Comparison of ENCODE assay signal across 11 mouse cellular contexts in genomic region chr1:152304487-152305130, GRCm38 (mm10).
DNase-seq lines count a peak whose midpoint lies in the region; ATAC-seq and TF ChIP-seq lines count a peak whose summit lies in the region.
"Had no signal": no experiment of that assay in that cellular context is flagged by ENCODE, and none has a peak within 500 bp of the region (broad histone marks: within the 10 kb centered on the region; RNA-seq: fewer than 3 reads in every experiment).

No protein-coding gene starts in this region.

- no peak for TF ChIP-seq CTCF in midbrain, postnatal 0 days (IDR thresholded peaks at IDR 0.05)
- no peak for TF ChIP-seq CTCF in lung, postnatal 0 days (IDR thresholded peaks at IDR 0.05)

- H3K27ac ChIP-seq in embryonic facial prominence, embryonic 13.5 days = 0 out of 2 replicates have a peak overlapping the region, but pooled peaks have one; percentile 30
- H3K27ac ChIP-seq in embryonic facial prominence, embryonic 10.5 days (replicated peaks) = no peak overlapping the region
- H3K27ac ChIP-seq in midbrain, postnatal 0 days (ENCODE audit: low read depth, low read length) = no peak overlapping the region
- no peak overlapping the region for H3K27ac ChIP-seq in midbrain, embryonic 16.5 days (ENCODE audit: low read length)
- H3K27ac ChIP-seq in heart, embryonic 11.5 days (ENCODE audit: low read depth, low read length) = peak overlapping the region; percentile 92
- no peak overlapping the region for H3K27ac ChIP-seq in lung, postnatal 0 days (ENCODE audit: low read length)
- H3K27ac ChIP-seq: neural tube, embryonic 13.5 days had no signal

- TF ChIP-seq EP300 in lung, postnatal 0 days (IDR thresholded peaks at IDR 0.05) = no peak

- WGBS in embryonic facial prominence, embryonic 13.5 days = 76% methylated on average over 14 of the region's 14 CpGs
- WGBS in embryonic facial prominence, embryonic 10.5 days = 91% methylated on average over 14 of the region's 14 CpGs
- 74% methylated on average over 14 of the region's 14 CpGs for WGBS in midbrain, postnatal 0 days
- 79% methylated on average over 14 of the region's 14 CpGs for WGBS in midbrain, embryonic 16.5 days
- WGBS in heart, embryonic 11.5 days (ENCODE audit: insufficient replicate concordance) = 44% methylated on average over 14 of the region's 14 CpGs
- WGBS in lung, postnatal 0 days = 59% methylated on average over 14 of the region's 14 CpGs

- peaks cover 12% of the 10 kb centered on the region for H3K4me1 ChIP-seq in embryonic facial prominence, embryonic 13.5 days
- no peaks in the 10 kb centered on the region for H3K4me1 ChIP-seq in embryonic facial prominence, embryonic 10.5 days
- no peaks in the 10 kb centered on the region for H3K4me1 ChIP-seq in midbrain, postnatal 0 days (ENCODE audit: insufficient read depth, low read length)
- 0 out of 2 replicates have a peak, but pooled peaks cover 2% of the 10 kb centered on the region for H3K4me1 ChIP-seq in midbrain, embryonic 16.5 days (ENCODE audit: control insufficient read depth, insufficient read depth, low read length)
- peaks cover 10% of the 10 kb centered on the region for H3K4me1 ChIP-seq in heart, embryonic 11.5 days (ENCODE audit: control insufficient read depth, insufficient read depth, low read length)
- no peaks in the 10 kb centered on the region for H3K4me1 ChIP-seq in lung, postnatal 0 days (ENCODE audit: insufficient read depth, low read depth, low read length)
- H3K4me1 ChIP-seq: neural tube, embryonic 13.5 days had no signal

- H3K36me3 ChIP-seq in embryonic facial prominence, embryonic 13.5 days = no peaks in the 10 kb centered on the region
- no peaks in the 10 kb centered on the region for H3K36me3 ChIP-seq in embryonic facial prominence, embryonic 10.5 days (replicated peaks)
- no peaks in the 10 kb centered on the region for H3K36me3 ChIP-seq in midbrain, postnatal 0 days (ENCODE audit: insufficient read depth, low read length)
- H3K36me3 ChIP-seq in midbrain, embryonic 16.5 days (ENCODE audit: control insufficient read depth, insufficient read depth, low read length) = no peaks in the 10 kb centered on the region
- H3K36me3 ChIP-seq in heart, embryonic 11.5 days (ENCODE audit: control insufficient read depth, insufficient read depth, low read length) = no peaks in the 10 kb centered on the region
- no peaks in the 10 kb centered on the region for H3K36me3 ChIP-seq in lung, postnatal 0 days (ENCODE audit: insufficient read depth, low read length)
- H3K36me3 ChIP-seq: neural tube, embryonic 13.5 days had no signal

- H3K4me2 ChIP-seq in embryonic facial prominence, embryonic 13.5 days = no peak overlapping the region
- no peak overlapping the region for H3K4me2 ChIP-seq in midbrain, postnatal 0 days (ENCODE audit: low read depth, low read length, poor library complexity, severe bottlenecking)
- H3K4me2 ChIP-seq in midbrain, embryonic 16.5 days (ENCODE audit: low read length) = no peak overlapping the region
- H3K4me2 ChIP-seq in heart, embryonic 11.5 days = peak overlapping the region; percentile 42
- H3K4me2 ChIP-seq in lung, postnatal 0 days (replicated peaks; ENCODE audit: low read depth, low read length) = no peak overlapping the region
- H3K4me2 ChIP-seq: neural tube, embryonic 13.5 days had no signal

- H3K4me3 ChIP-seq in embryonic facial prominence, embryonic 13.5 days = no peak overlapping the region
- H3K4me3 ChIP-seq in embryonic facial prominence, embryonic 10.5 days = no peak overlapping the region
- H3K4me3 ChIP-seq in midbrain, postnatal 0 days (ENCODE audit: low read depth, low read length) = no peak overlapping the region
- H3K4me3 ChIP-seq in midbrain, embryonic 16.5 days (ENCODE audit: low read depth, low read length) = no peak overlapping the region
- H3K4me3 ChIP-seq in heart, embryonic 11.5 days (ENCODE audit: low read depth, low read length) = no peak overlapping the region
- no peak overlapping the region for H3K4me3 ChIP-seq in lung, postnatal 0 days (ENCODE audit: low read depth, low read length)
- H3K4me3 ChIP-seq: neural tube, embryonic 13.5 days had no signal

- no peak overlapping the region for H3K9ac ChIP-seq in embryonic facial prominence, embryonic 13.5 days
- no peak overlapping the region for H3K9ac ChIP-seq in midbrain, postnatal 0 days (replicated peaks; ENCODE audit: low read length, poor library complexity, severe bottlenecking)
- H3K9ac ChIP-seq in midbrain, embryonic 16.5 days (ENCODE audit: low read depth, low read length) = no peak overlapping the region
- 0 out of 2 replicates have a peak overlapping the region, but pooled peaks have one; percentile 34 for H3K9ac ChIP-seq in heart, embryonic 11.5 days (ENCODE audit: low read depth, low read length)
- no peak overlapping the region for H3K9ac ChIP-seq in lung, postnatal 0 days (replicated peaks; ENCODE audit: low read depth)
- H3K9ac ChIP-seq: neural tube, embryonic 13.5 days had no signal

- no peaks in the 10 kb centered on the region for H3K27me3 ChIP-seq in embryonic facial prominence, embryonic 13.5 days
- H3K27me3 ChIP-seq in embryonic facial prominence, embryonic 10.5 days (replicated peaks; ENCODE audit: low read depth, poor library complexity, severe bottlenecking) = no peaks in the 10 kb centered on the region
- H3K27me3 ChIP-seq in midbrain, postnatal 0 days (ENCODE audit: insufficient read depth, low read length) = no peaks in the 10 kb centered on the region
- no peaks in the 10 kb centered on the region for H3K27me3 ChIP-seq in midbrain, embryonic 16.5 days (ENCODE audit: control insufficient read depth, insufficient read depth, low read depth, low read length)
- H3K27me3 ChIP-seq in heart, embryonic 11.5 days (ENCODE audit: control insufficient read depth, insufficient read depth, low read length) = no peaks in the 10 kb centered on the region
- H3K27me3 ChIP-seq in lung, postnatal 0 days (replicated peaks; ENCODE audit: insufficient read depth, low read length) = no peaks in the 10 kb centered on the region
- H3K27me3 ChIP-seq: neural tube, embryonic 13.5 days; Patski had no signal

- no peaks in the 10 kb centered on the region for H3K9me3 ChIP-seq in embryonic facial prominence, embryonic 13.5 days
- H3K9me3 ChIP-seq in embryonic facial prominence, embryonic 10.5 days = no peaks in the 10 kb centered on the region
- H3K9me3 ChIP-seq in midbrain, postnatal 0 days (ENCODE audit: low read length) = no peaks in the 10 kb centered on the region
- no peaks in the 10 kb centered on the region for H3K9me3 ChIP-seq in midbrain, embryonic 16.5 days (replicated peaks; ENCODE audit: control insufficient read depth, low read length, poor library complexity, severe bottlenecking)
- H3K9me3 ChIP-seq in heart, embryonic 11.5 days (replicated peaks; ENCODE audit: control insufficient read depth, low read length) = no peaks in the 10 kb centered on the region
- H3K9me3 ChIP-seq in lung, postnatal 0 days (ENCODE audit: low read length) = no peaks in the 10 kb centered on the region
- H3K9me3 ChIP-seq: neural tube, embryonic 13.5 days had no signal

- ATAC-seq in embryonic facial prominence, embryonic 13.5 days (ENCODE audit: insufficient number of reproducible peaks, insufficient read depth, low FRiP score, low TSS enrichment, low read depth) = no peak
- no peak for ATAC-seq in midbrain, postnatal 0 days (ENCODE audit: low FRiP score)
- no peak for ATAC-seq in midbrain, embryonic 16.5 days
- ATAC-seq in heart, embryonic 11.5 days (replicated peaks; ENCODE audit: insufficient number of reproducible peaks, low FRiP score, low TSS enrichment) = no peak
- ATAC-seq in lung, postnatal 0 days = no peak
- ATAC-seq: Patski had no signal

- DNase-seq in embryonic facial prominence, embryonic 10.5 days (ENCODE audit: low spot score) = no peak
- peak; percentile 63 for DNase-seq in midbrain, postnatal 0 days (ENCODE audit: low spot score)
- DNase-seq in skeletal muscle tissue, adult 2 months (ENCODE audit: low read depth, low spot score) = peak; percentile 68
- DNase-seq in kidney, postnatal 14 days = no peak
- no peak for DNase-seq in lung, postnatal 0 days (ENCODE audit: low spot score)
- DNase-seq: lung, postnatal 4 days had no signal

Comparison
In these comparisons a context has a peak if more than half of its experiments do, and no peak if none do; other contexts are left out.
1. H3K27ac ChIP-seq: peak in embryonic facial prominence, embryonic 13.5 days (single experiment) and heart, embryonic 11.5 days (single experiment); none in embryonic facial prominence, embryonic 10.5 days (single experiment), midbrain, postnatal 0 days (single experiment), midbrain, embryonic 16.5 days (single experiment) and lung, postnatal 0 days (single experiment).
2. DNase-seq: peak in midbrain, postnatal 0 days (single experiment) and skeletal muscle tissue, adult 2 months (single experiment); none in embryonic facial prominence, embryonic 10.5 days (single experiment), kidney, postnatal 14 days (single experiment) and lung, postnatal 0 days (single experiment).